Mouse (Mus musculus) left cerebral cortex, postnatal 14 days (tissue): Measurements from ENCODE around the gene Cul7. TPM values are rescaled to one million over a fixed set of nuclear protein-coding genes. Genes with fewer than 3 reads are reported as not detected.
A peak's percentile ranks its signal among the peaks of the same experiment; 100 is the strongest.

Experiments used
- DNase-seq, 2 experiments: peaks; one replicate each; pipeline ENCODE4 v3.0.0; 2021 to 2022; ENCODE audit warnings: low spot score in 2 of 2, mixed read lengths in 1 of 2
- intact Hi-C: fragments of 180-260 bp; cut with DNase I; formaldehyde crosslinking; loops from one replicate; pipeline ENCODE4 v1.15.1; 2025
- total RNA-seq, 2 experiments: library from RNA; stranded (reverse); gene quantifications; 2 replicates each; pipeline ENCODE4 v1.2.3; 2021

Gene Cul7
- total RNA-seq, 2 experiments from 2014 or later, result 30.2 to 33.4 TPM

- intact Hi-C loops, result no loop called here
- no peak for DNase-seq
Measured at GRCm38 (mm10) chr17:46656054-46656453, 5.9 kb downstream of the Cul7 start.

DNA sequence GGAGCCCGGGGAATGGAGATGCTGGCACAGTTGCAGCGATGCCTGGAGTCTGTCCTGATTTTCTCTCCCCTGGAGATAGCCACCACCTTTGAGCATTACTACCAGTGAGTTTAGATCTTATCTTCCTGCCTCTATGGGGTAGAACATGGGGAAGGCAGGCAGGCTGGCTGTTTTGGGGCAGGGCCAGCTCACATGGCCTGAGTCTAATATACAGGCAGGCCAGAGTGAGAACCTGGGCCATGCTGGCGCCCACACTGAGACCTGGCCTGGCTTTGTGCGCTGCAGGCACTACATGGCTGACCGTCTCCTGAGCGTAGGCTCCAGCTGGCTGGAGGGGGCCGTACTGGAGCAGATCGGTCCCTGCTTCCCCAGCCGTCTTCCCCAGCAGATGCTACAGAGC lies 11.2 kb downstream of the Cul7 start:
- intact Hi-C loops, result no loop called here
- no peak for DNase-seq

GRCm38 (mm10) chr17:46661981-46662380 lies 11.8 kb downstream of the Cul7 start:
- DNase-seq, result no peak
- intact Hi-C loops, result no loop called here

GRCm38 (mm10) chr17:46662730-46663129 lies 12.6 kb downstream of the Cul7 start:
- intact Hi-C loops, result no loop called here
- DNase-seq, result no peak

GRCm38 (mm10) chr17:46667712-46668111 lies 17.6 kb downstream of the Cul7 start:
- intact Hi-C loops, result no loop called here

GRCm38 (mm10) chr17:46669911-46670310 lies 19.8 kb downstream of the Cul7 start:
- no peak for DNase-seq

More at GRCm38 (mm10) chr17:46667712-46668111, 17.6 kb downstream of the Cul7 start:
- DNase-seq, result no peak

DNA sequence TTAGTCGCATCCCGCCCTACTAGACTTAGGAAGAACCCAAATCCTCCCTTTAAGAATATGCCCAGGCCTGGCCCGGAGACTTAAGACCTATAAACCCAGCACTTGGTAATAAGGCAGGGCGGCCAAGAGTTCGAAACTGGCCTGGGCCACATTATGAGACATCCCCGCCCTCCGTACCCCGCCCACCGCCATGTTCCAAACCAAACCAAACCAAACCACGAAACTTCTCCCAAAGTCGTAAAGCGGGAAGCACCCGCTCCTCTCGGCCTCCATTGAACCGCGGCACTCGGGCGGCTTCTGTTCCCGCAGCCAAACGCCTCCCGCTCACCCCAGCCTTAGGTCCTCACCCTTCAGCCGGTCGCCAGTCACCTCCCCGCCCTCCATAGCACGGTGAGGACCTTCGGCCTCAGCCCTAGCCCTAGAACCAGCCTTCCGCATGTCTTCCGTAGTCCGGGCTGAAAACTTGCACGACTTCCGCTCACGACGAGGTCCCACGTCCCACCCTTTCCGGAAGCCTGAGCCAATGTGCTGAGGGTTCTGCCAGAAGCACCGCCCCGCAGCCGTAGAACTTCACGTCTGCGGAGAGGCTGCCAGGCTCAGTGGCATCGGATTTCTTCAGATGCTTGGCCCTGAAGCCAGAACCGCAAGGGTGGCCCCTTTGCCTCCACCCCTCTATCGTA lies 23.9 kb downstream of the Cul7 start, which contains the start of gene Rrp36:
Gene Rrp36, minus strand, starts transcription at position 503 of the 680 bp plus-strand sequence.
- intact Hi-C loops, result no loop called here
- peak; percentile 90 to 92 for DNase-seq

More at GRCm38 (mm10) chr17:46669911-46670310, 19.8 kb downstream of the Cul7 start:
- intact Hi-C loops, result no loop called here

DNA sequence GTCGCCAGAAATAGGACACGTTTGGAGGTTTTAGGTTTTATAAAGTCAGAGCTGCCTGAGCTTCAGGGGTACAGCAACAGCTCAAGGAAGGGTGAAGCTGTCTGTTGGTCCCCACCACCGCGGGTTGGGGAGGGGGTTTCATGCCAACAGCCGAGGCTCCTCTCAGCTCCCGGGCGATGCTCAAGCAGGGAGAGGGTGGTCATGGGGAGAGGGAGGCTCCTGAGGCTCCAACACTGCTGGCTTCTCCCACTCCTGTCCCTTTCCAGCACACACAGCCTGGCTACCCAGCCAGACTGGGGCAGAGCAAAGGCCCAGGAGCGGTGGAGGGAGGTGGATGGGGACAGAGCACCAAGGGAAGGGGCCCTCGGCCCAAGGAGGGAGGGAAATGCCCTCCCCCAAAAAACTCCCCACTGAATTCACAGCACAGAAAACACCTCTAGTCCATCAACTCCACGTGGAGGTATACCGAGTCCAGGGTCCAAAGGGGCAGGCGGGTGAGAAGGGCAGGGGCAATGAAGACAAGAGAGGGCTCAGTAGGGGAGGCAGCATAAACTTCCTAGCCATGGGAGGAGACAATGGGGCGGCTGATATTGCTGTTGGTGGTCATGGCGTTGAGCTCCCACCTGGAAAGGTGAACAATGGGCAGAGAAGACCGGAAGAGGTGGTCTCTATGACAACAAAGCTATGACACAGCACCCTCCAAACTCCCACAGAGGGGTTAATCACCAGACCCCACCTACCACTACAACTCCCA lies 24.6 kb downstream of the Cul7 start:
- DNase-seq, result no peak
- intact Hi-C loops, result no loop called here

- intact Hi-C loops, result no loop called here
- no peak for DNase-seq
Measured at GRCm38 (mm10) chr17:46678416-46678815, 28.3 kb downstream of the Cul7 start, which contains the start of gene Mea1. Gene Mea1, plus strand, starts transcription at chr17:46678793.

GRCm38 (mm10) chr17:46678911-46679310 lies 28.8 kb downstream of the Cul7 start:
- no peak for DNase-seq
- intact Hi-C loops, result no loop called here

GRCm38 (mm10) chr17:46679843-46680759 lies 30.0 kb downstream of the Cul7 start:
- intact Hi-C loops, result no loop called here
- peak; percentile 45 to 52 for DNase-seq

- intact Hi-C loops, result no loop called here
- DNase-seq, result peak; percentile 97 to 98
Measured at GRCm38 (mm10) chr17:46680760-46681373, 30.7 kb downstream of the Cul7 start, which contains the start of gene Klhdc3. Gene Klhdc3, minus strand, starts transcription at chr17:46680914.

DNA sequence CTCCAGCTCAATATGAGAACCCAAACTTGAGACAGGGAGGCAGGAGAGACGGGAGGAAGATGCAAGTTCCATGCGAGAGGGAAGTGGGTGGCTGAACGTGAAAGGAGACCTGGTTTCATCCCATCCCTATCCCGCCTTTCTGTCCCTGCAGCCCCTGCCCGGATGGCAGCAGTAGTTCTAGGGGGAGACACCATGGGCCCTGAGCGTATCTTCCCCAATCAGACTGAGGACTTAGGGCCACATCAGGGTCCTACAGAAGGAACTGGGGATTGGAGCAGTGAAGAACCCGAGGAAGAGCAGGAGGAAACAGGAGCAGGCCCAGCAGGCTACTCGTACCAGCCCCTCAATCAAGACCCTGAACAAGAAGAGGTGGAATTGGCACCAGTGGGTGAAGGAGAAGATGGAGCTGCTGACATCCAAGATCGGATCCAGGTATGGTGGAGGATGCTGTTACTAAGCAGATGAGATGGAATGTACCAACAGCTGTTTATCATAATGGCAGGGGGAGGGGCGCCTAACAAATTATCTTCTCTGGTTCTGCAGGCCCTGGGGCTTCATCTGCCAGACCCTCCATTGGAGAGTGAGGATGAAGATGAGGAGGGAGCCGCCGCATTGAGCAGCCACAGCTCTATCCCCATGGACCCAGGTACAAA lies 31.5 kb downstream of the Cul7 start:
- DNase-seq, result no peak
- intact Hi-C loops, result no loop called here

- intact Hi-C loops, result no loop called here
- DNase-seq, result no peak
Measured at GRCm38 (mm10) chr17:46682654-46683389, 32.7 kb downstream of the Cul7 start.

GRCm38 (mm10) chr17:46685913-46686312 lies 35.8 kb downstream of the Cul7 start:
- intact Hi-C loops, result no loop called here

DNA sequence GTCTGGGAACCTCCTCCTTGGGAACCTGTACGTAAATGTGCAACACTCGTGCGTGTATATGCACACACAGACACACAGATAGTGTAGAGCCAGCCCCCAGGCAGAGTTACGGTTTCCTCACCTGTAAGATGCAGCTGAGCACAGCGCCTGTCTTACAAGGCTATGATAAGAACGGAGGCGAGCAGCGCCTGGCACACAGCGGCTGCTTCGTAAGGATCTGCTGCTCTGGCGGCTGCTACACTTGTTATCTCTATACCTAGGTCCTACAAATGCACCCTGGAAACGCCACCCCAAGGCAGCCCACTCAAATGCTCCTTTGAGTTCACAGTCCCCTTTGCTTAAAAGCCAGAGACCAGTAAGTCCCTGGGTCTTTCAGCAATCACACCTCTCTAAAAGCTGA lies 40.5 kb downstream of the Cul7 start:
- intact Hi-C loops, result no loop called here
- DNase-seq, result no peak

More at GRCm38 (mm10) chr17:46685913-46686312, 35.8 kb downstream of the Cul7 start:
- no peak for DNase-seq

- no peak for DNase-seq
- intact Hi-C loops, result no loop called here
Measured at GRCm38 (mm10) chr17:46691390-46691789, 41.3 kb downstream of the Cul7 start.

DNA sequence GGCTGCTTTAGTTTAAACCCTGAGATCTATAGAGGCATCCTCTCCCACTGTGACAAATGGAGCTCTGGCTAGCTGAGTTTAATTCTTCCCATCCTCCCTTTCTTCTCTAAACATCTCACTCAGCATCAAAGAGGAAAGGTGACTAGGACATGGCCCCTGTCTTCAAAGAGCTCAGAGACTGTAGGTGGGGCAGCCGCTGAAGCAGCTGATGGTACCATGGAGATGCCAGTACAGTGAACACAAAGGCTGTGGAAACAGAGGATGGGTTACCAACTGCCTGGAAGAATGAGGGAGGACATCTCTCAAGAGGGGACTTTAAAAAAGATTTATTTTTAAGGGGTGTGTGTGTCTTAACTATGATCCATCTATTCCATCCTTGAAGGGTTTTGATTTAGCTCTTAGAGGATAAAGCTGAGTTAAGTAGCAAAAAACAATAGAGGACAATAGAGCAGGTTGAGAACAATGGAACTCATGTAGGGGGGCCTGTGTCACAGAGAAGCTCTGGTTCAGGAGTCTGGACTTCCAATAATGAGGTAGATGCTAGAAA lies 44.5 kb downstream of the Cul7 start:
- intact Hi-C loops, result no loop called here

More for the DNA sequence above, 44.5 kb downstream of the Cul7 start:
- DNase-seq, result no peak
